Mouse (Mus musculus): Measurements from ENCODE around the gene Fscn2.
A peak's percentile ranks its signal among the peaks of the same experiment; 100 is the strongest.

Fscn2 gene

GRCm38 (mm10) chr11:120361295-120361694, at the start of gene Fscn2:
TSS of gene Fscn2 (plus strand) at chr11:120361534.
- no peak for DNase-seq

- peak; percentile 5 for DNase-seq
Observed at GRCm38 (mm10) chr11:120311561-120311960, 49.8 kb upstream of the Fscn2 start.

GRCm38 (mm10) chr11:120312069-120312468, 49.3 kb upstream of the Fscn2 start:
- DNase-seq, result peak; percentile 1

- peak; percentile 1 for DNase-seq
Observed at GRCm38 (mm10) chr11:120313906-120314685, 47.2 kb upstream of the Fscn2 start.

DNA sequence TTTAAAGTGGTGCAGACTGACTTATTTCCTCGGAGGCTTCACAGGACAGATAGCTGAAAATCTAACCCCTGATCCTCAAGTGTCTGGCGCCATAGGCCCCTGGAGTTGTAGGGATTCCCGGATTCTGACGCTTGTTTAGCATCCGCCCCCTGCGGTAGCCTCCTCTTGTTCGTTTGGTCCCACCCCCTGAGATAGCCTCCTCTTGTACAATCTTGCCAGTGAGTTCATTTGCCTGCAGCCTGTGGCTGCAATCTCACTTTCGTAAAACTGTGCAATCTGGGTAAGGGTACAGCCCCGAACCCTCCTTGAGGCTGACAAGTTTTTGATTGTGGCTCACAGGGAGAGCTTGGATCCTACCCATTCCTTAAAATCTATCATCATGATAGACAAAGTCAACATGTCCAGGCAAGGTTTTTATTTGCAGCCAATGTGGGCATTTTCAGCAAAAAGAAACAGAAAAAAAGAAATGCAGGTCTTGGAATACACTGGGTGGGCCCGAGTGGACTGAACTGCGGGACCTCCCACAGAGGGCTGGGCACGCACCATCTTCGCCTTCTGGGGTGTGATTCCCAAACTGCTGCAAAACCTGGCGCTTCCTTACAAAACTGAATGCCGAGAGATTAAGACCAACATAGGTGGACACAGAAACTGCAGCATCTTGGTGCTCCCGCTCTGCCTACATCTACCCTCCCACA, 46.5 kb upstream of the Fscn2 start:
- peak; percentile 4 for DNase-seq

DNA sequence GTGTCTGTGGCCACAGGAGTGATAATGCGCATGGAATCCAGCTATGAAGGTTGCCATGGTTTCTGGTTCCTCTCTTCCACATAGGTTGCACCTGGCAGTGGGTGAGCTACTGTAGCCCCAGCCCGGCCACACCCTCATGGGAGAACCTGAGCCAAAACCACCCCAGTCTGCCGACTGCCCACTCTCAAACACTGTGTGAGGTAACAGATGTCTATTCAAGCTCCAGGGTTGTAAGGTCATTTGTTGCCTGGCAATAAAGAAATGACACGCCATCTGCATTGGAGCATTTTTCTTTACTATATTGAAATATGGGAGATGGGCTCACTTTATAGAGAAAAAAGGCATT, 45.9 kb upstream of the Fscn2 start:
- DNase-seq, result peak; percentile 36

DNA sequence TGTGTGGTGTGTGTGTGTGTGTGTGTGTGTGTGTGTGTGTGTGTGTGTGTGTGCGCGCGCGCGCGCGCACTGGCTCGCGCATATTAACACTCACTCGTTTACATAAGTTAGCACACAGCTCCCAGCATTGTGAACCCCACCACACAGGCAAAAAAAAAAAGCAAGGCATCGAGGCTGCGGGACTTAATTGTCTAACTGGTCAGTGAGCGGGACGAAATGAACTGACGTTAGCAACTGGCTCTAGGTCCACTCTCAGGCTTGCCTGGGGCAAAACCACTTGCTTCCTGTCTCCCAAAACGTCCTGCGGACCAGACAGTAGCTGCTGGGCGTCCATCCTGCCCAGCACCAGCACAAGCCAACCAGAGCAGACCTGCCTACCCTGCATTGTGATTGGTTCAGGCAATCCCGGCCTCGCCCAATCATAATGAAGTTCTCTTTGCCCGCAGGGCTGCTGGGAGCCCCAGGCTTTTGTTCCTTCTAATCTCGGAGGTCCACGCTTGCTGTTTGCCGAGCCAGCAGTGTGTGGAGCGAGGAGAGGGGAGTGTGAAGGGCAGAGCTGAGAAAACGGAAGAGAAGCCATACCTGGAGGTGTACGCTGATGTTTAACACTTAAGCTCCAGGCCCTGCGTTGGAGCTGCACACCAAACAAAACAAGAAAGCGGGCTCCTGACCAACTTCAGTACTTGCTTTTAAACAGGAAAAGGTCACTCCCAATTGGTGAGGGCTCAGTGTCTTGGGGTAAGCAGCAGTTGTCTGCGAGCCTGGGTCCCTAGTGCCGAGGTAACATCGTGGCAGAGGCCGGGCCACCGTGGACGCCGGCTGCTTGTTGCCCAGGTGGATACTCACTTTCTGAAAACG, 45.3 kb upstream of the Fscn2 start:
- DNase-seq, result peak; percentile 94

- DNase-seq, result peak; percentile 50
Observed at GRCm38 (mm10) chr11:120316690-120317254, 44.6 kb upstream of the Fscn2 start.

- peak; percentile 3 for DNase-seq
Observed at GRCm38 (mm10) chr11:120317456-120317855, 43.9 kb upstream of the Fscn2 start.

GRCm38 (mm10) chr11:120319310-120319709, 42.0 kb upstream of the Fscn2 start:
- peak; percentile 1 for DNase-seq

- DNase-seq, result peak; percentile 2
Observed at GRCm38 (mm10) chr11:120320156-120320555, 41.2 kb upstream of the Fscn2 start.

GRCm38 (mm10) chr11:120335431-120336021, 25.8 kb upstream of the Fscn2 start:
- DNase-seq, result peak; percentile 1

- peak; percentile 13 for DNase-seq
Observed at GRCm38 (mm10) chr11:120337447-120337846, 23.9 kb upstream of the Fscn2 start.

DNA sequence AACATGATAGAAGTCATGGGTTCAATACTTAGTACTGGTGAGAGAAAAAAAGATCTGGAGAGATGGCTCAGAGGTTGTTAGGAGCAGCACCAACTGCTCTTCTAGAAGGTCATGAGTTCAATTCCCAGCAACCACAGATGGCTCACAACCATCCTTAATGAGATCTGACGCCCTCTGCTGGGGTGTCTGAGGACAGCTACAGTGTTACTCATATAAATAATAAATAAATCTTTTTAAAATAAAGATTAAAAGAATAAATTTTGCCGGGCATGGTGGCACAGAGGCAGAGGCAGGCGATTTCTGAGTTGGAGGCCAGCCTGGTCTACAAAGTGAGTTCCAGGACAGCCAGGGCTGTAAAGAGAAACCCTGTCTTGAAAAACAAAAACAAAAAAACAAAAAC, 22.5 kb upstream of the Fscn2 start:
- peak; percentile 2 for DNase-seq

DNA sequence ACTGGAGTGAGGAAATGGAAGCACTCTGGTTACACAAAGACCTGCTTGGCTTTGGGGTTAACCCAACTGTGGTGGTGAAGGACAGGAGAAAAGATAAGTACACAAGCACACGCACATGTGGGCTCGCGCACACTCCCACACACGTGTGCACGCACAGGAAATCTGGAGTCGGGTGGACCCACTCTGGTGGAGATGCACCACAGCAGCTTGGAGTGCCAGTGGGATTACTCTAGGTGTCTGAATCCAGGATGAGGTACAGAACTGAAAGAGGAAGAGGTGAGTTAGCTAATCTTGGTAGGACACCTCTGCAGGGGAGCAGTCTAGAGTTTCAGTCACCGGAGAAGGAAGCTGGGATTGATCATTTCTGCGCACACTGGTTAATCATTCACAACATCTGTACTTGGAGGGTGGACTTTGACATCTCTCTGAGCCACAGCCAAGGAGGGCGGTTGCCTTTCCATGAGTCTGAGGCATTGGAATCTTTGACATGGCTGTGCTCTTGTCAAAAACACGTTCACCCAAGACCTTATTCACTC, 21.3 kb upstream of the Fscn2 start:
- DNase-seq, result peak; percentile 9

DNA sequence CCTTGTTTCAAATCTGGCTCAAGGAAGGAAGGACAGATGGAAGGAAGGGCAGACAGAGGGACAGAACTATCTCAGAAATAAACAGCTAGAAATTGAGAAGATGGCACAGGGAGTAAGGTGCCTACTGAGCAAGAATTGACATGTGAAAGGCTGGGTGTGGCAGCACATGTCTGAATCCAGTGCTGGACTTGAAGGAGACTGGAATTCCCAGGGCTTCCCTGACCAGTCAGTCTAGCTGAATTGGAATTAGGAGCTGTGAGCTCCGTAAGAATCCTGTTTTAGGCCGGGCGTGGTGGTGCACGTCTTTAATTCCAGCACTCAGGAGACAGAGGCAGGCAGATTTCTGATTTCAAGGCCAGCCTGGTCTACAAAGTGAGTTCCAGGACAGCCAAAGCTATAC, 19.7 kb upstream of the Fscn2 start:
- peak; percentile 1 for DNase-seq

DNA sequence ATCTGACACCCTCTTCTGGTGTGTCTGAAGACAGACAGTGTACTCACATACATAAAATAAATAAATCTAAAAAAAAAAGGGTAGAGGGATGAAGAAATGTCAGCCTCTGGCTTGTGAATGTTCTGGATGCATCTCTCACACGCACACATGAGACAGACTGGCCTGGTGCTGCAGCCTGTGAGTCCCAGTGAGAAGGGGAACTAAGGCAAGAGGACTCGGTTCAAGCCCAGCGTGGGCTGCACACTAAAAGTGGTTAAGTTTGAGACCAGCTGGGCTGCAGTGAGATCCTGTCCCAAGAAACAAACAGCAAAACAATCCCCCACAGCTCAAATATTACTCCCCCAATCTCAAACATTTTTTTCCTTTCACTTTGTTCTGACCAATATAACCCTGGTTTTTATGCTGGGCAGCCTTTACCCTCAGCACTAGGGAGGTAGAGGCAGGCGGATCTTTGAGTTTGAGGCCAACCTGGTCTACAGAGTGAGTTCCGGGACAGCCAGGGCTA, 18.6 kb upstream of the Fscn2 start:
- peak; percentile 1 for DNase-seq

DNA sequence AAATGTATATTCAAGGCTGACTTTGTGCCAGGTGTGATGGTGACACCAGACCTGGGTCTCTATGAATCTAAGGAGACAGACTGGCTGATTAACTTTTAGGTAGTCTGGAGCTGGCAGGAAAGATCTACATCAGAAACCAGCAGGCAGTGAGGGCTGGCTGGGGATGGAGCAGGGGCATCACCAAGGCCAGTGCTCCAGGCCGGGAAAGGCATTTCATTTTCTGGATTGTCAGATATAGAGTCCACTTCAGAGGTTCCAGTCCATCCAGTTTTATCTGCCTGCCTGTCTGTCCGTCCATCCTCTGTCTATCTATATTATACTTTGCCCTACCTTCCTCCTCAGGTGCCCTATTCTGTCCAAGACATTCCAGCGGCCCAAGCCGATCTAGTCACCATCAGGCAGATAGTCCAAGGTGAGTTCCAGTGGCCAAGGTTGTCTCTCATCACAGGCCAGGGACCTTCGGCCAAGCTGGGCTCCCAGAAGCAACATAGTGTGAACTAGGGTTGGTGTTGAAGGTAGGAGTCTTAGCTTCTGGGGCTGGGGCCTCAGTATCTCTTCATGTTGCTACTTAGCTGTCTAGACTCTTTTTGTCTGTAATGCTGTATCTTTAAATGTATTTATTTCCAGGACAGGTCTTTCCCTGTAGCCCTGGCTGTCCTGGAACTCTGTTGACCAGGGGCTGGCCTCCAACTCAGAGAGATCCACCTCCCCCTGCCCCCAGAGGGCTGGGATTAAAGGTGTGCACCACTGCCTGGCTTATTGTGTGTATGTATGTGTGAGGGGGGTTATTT, 17.6 kb upstream of the Fscn2 start:
- DNase-seq, result peak; percentile 4

DNA sequence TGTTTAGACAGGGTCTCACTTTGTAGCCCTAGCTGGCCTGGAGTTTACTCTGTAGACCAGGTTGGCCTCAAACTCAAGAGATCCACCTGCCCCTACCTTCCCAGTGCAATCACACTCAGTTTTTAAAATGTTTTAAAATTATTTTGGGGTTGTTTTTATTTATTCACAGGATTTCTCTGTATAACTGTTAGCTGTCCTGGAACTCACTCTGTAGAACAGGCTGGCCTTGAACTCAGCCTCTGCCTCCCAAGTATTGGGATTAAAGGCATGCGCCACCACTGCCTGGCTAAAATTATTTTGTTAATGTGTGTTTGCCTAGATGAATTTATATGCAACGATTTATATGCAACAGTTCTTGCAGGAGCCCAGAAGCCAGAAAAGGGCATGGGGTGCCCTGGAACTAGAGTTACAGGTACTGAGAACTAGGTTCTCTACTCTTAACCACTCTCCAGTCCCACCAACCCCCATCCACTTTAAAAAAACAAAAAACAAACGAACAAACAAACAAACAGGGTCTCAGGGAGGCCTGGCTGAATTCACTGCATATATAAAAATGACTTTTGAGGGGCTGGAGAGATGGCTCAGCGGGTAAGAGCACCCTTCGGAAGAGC, 16.9 kb upstream of the Fscn2 start:
- peak; percentile 2 for DNase-seq

- peak; percentile 10 for DNase-seq
Observed at GRCm38 (mm10) chr11:120345067-120345681, 16.2 kb upstream of the Fscn2 start.
